Mouse (Mus musculus): ENCODE data around the gene Agbl5.

Agbl5 gene

DNA sequence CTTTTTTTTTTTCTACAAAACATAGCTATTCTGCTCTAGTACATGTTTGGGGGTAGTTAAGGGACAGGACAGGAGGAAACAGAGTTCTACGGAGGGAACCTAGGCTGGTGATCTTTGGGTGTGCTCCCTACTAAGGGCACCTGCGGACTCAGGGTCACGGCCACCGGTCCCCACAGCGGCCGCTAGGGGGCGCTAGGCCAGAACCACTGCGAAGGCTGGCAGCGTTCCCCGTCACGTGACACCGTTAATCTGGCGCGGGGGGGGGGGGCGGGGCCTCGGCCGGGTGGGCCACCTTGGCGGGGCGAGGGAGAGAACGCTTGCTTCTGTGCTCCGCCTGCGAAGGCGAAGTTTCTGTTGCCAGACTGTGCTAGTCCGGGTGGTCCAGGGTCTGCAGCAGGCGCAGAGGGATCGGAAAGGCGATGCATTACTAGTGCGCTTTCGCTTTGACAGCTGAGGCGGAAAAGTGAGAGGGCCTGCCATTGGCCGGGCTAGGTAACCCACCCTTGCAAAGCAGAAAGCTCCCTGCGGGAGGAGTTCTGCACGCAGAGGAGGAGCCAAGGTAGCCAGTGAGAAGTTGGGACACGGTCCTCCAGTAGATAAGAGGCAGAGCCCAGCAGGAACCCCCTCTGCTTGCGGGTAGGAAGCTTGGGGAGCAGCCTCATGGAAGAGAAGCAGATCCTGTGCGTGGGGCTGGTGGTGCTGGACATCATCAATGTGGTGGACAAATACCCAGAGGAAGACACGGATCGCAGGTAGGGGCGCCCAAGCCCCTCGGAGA lies 33.0 kb downstream of the Agbl5 start, which contains the start of gene Khk:
TSS of gene Khk (plus strand) at position 176 of the 778 bp plus-strand sequence.
- peak; percentile 93 for DNase-seq

DNA sequence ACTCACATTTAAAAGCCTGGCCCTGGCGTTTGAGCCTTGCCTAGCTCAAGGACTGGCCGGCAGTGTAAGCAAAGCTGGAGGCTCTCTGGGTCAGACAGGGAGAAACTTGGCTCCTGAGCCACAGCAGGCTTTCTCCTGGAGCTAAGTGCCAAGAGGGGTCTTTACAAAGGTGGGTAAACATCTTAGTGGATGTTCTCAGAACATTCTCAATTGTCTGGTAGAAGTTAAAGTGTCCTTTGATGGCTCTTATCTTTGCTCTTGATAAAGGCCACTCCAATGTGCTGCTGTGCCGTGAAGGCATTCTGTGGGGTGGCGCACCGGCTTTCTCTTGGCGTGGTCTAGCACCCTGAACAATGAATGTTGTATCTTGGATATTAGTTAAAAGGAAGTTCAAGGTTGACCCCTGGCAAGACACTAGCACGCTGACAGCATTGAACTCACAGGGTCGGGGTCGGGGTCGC lies 34.1 kb downstream of the Agbl5 start:
- DNase-seq, result no peak

GRCm38 (mm10) chr5:30923119-30923518 lies 34.6 kb downstream of the Agbl5 start:
- no peak for DNase-seq

DNA sequence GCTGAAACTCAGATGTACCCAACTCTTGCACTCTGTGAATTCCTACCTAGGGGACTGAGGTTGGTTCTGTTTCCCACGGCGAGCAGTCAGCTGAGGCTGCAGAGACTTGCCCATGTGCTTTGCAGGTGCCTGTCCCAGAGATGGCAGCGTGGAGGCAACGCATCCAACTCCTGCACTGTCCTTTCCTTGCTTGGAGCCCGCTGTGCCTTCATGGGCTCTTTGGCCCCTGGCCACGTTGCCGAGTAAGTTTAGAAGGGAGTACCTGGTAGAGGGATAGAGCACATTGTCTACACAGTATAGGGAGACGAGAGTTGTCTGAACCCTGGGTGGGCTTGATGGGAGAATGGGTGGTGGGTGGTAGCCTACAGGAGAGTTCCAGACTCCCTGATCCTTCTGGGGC lies 36.1 kb downstream of the Agbl5 start:
- DNase-seq, result no peak

- no peak for DNase-seq
These were observed 36.7 kb downstream of the Agbl5 start for GRCm38 (mm10) chr5:30925217-30925616.

DNA sequence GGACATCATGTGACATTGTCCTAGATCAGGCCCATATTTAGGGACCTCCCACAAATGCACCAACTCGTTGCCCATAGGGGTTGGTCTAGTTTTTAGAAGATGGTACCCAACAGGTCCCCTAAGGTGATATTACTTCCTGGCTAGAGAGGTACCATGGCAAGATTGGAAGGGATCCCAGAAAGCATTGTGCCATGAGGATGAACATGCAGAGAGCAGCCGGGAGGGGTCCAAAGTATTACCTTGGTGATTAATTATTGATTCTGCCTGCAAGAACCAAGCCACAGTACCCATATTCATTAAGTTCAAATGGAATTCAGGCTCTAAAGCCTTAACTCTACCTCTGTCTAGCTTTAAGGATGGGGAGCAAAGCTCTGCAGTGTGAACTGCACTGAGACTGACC lies 37.6 kb downstream of the Agbl5 start:
- no peak for DNase-seq

DNA sequence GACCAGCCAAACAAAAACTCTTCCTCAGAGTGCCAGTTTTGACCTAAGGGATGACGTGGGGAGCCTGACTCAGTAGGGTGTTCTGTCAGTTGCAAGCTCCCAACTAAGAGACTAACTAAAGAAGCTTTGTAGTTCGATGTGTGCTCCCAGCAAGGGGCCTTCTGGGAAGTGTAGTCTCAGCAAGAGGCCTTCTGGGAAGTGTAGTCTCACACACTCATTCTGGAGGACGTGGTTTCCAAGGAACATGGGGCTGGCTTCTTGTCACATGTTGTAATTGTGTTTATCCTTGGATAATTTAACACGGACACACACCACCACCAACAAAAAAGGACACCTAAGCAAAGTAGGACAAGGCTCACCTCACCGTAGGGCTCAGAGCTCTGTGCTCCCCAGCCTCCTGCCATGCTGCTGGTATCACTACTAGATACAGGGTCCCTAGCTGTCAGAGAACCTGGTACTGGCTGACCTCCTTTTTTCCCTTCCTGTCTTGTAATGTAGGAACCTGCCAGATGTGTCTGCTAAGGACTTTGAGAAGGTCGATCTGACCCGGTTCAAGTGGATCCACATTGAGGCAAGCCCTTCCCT lies 39.5 kb downstream of the Agbl5 start:
- peak; percentile 52 for DNase-seq

DNA sequence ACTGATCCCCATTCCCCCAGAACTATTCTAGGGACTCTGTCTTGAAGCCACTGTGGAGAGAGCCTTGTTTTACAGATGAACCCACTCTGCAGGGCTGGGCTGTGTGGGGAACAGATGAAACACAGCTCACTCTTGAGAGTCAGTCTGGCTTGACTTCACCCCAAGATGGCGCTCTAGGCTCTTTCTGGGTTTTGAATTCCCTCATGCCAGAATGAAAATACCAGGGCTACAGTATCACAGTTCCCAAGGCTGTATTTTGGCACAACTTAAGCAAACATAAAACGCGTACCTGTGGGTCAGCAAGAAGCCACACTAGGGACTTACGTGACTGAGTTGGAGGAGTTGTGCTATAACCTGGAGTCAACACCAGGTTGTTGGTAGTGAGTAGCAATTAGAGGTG lies 41.6 kb downstream of the Agbl5 start:
- peak; percentile 79 for DNase-seq

DNA sequence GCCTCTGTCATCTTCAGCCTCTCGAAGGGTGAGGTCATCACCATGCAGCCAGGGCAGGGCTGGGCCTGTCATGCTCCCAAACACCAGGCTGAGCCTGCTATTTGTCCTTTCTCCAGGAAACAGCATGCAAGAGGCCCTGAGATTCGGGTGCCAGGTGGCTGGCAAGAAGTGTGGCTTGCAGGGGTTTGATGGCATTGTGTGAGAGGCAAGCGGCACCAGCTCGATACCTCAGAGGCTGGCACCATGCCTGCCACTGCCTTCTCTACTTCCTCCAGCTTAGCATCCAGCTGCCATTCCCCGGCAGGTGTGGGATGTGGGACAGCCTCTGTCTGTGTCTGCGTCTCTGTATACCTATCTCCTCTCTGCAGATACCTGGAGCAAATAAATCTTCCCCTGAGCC lies 42.4 kb downstream of the Agbl5 start:
- no peak for DNase-seq

GRCm38 (mm10) chr5:30931378-30931777 lies 42.9 kb downstream of the Agbl5 start:
- no peak for DNase-seq

- no peak for DNase-seq
These were observed 45.2 kb downstream of the Agbl5 start for GRCm38 (mm10) chr5:30933705-30934104.

DNA sequence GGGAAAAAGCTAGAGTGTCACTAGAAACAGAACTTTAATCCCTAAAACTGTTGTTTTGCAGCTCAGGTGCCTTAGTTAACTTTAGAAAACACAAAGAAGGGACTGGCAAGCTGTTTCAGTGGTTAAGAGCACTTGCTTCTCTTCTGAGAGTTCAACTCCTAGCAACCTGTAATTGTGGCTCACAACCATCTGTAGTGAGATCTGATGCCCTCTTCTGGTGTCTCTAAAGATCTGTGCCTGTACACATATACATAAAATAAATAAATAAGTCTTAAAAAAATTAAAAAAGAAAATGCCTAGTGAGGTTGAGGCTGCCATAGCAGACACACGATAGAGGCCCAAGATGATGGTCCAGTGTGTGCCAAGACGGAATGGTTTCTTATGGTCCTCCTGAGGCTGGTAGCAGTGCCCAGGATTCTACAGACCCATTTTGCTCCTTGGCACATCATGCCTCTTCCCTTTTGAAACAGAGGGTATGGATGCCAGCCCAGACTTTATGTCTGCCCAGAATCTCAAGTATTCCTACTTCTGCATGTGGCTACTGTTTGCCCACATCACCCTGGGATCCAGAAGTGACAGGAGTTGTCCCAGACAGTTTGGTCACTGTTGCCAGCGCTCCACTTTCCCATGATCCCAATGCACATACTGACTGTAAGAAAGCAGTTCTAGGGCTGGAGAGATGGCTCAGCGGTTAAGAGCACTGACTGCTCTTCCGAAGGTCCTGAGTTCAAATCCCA lies 46.4 kb downstream of the Agbl5 start:
- DNase-seq, result no peak

DNA sequence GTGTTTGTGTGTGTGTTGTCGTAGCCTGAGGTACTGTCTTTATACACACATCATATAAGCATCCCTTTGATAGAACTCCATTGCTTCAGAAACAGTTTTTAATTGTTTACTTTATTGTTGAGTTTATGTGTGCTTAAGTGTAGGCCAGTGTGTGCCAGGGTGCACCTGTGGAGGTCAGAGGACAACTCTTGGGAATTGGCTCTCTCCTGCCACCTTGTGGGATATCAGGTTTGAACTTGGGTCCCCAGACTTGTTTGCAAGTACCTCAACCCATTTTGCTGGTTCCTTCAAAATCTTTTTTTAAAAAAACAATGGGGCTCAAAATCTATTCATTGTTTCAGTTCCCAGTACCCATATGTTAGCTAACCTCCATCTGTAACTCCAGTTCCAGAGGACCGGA lies 54.5 kb downstream of the Agbl5 start:
- DNase-seq, result peak; percentile 20

DNA sequence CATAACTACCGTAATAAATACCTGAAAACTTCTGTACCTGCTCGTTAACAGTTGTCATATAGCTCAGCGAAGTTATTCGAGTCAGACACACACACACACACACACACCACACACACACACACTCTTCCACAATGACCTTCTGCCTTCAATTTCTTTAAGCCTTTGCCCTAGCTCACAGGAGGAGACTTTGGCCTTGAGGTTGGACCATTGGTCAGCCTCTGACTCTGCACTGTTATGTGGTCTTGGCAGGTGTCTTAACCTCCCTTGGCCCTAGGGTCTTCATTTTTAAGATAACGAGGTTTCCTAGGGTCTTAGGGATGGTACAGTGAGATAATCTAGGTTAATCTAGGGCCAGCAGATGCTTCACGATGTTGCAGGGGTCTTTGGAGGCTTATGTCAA lies 55.9 kb downstream of the Agbl5 start:
- no peak for DNase-seq

DNA sequence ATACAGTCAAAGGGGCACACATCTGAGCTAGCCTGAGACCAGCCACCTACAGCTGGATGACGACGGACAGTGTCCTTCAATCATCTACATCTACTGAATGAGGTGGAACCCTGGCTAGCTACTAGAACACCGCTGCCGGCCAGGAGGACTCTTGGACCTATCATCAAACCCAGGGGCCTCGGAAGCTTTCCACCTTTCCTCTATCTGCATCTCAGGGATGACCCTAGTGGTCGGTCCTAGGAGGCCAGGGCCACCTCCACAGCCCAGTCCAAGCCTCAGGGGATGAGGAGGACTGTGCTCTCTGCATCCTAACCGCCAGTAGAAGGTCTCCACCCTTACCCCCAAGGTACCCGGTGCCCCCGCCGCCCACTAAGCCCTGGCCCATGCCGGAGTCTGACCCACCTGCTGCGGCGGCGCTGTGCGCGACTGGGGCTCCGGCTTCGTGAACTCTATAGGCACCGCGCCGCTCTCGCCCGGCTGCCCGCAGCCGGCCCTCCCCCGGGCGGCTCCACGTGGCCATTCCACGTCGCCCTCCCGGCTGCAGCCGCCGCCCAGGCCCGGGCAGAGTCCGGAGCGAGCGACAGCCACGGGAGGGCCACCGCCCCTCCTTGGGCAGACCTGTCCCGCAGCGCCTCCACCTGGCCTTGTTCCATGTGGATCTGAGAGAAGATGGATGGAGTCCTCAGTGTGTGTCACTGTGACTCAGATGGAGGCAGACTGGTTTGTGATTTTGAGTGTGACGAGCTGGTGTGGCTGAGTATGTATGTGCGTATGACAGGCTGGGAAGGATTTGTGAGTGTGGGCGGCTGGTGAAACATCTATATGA lies 56.7 kb downstream of the Agbl5 start, which contains the start of gene Cgref1:
TSS of gene Cgref1 (minus strand) at position 636 of the 826 bp plus-strand sequence.
- DNase-seq, result peak; percentile 75

DNA sequence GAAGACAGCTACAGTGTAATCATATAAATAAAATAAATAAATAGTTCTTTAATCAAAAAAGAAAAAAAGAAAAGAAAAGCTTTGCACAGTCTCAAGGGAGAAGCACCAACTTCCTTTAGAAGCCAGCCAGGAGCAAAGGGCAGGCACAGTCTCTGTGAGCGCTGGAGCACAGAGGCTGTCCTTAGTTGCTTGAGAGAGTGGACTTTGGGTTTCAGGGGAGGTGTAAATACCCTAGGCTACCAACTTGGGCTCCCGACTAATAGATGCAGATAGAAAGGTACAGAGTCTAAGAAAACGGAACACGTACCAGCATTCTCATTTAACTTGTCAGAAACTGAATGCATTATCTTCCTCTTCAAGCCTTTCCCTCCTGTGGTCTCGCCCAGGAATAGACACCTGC lies 60.1 kb downstream of the Agbl5 start:
- DNase-seq, result no peak

DNA sequence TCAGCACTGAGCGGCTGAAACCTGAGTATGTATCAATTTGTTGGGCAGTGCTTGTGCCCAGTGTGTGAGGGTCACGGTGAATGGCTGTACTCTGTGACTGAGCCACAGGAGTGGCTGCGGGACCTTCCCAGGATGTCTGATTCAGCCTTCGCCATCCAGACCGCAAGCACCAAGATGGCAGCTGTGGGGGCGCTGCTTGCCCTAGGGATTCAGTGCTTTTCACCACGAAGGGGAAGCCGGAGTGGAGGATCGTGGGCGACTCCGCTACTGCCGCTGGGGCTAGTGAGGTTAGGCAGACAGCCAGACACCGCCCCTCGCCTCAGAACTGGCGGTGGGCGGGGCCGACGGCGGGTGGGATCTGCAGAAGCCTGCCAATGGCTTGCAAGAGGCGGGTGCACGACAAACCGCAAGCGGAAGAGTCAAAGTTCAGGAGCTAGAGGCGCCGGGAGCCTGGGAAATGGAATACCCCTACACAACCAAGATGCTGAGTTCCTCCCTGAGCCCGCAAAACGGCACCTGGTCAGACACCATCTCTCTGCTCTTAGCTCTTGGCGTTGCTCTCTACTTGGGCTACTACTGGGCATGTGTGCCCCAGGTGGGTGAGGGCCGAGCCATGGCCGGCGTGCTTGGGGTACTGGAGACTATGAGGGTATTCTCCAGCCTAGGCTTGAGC lies 61.3 kb downstream of the Agbl5 start:
- peak; percentile 95 for DNase-seq

DNA sequence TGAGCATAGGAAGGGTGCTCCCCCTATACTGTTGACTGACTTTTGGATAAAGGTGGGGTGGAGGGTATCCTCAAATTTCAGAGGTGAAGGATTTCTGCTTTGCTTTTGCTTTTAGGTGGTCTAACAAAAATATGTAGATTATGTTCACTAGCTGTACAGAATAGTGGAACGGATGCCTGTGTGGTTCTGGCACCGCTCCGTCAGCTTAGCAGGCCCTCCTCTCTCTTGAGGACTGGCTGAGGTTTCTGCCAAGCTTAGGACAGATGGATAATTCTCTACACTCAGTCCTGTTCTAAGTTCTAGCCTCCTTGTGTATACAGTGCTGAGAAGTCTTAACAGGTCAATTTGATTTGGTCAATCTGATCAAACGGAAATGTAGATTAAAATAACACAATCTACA lies 62.0 kb downstream of the Agbl5 start:
- no peak for DNase-seq

GRCm38 (mm10) chr5:30950922-30951321 lies 62.4 kb downstream of the Agbl5 start:
- DNase-seq, result no peak

GRCm38 (mm10) chr5:30951706-30952105 lies 63.2 kb downstream of the Agbl5 start:
- DNase-seq, result no peak

- DNase-seq, result no peak
These were observed 64.1 kb downstream of the Agbl5 start for GRCm38 (mm10) chr5:30952551-30952950.

GRCm38 (mm10) chr5:30954065-30954464 lies 65.6 kb downstream of the Agbl5 start:
- DNase-seq, result no peak

Measured in embryo, embryonic 11 days (tissue).